Mouse (Mus musculus): ENCODE data around the gene Gas2l1. TPM values are rescaled to one million over a fixed set of nuclear protein-coding genes. Genes with fewer than 3 reads are reported as not detected.

Gene Gas2l1
- polyA plus RNA-seq, 1 experiment from 2014 or later: 22.9 TPM

DNA sequence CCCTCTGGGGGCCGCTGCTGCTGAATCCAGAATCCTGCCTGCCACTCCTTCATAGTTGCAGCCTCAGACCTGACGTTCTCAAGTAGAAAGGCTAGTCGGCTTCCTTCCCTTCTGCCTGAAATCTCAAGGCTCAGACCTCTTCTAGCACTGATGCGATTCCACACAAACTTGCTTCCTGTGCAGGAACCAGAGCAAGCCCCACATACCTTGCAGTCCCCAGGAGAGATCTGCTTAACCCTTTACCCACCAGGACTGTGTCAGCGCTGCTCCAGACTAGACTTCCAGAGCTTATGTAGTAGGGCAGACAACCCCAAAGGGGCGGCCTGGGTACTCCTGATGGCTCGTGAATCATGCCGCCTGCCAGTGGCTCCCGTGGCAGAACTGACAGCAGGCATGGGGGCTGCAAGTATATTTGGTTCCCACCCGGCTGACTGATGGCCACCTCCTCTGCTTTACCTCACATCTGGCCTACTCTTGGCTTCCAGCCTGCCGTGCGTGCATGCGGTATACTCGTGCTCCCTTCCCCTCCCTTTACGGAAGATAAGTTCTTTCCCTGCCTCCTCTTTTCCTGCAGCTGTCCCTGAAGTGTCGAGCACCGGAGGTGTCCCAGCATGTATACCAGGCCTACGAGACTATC lies 23.9 kb downstream of the Gas2l1 start:
- 65% methylated on average over 18 of the region's 18 CpGs for WGBS
- peaks cover 30% of the 10 kb centered on the region; the same call in 1 of the 2 replicates for H3K36me3 ChIP-seq (ENCODE audit: control insufficient read depth, insufficient read depth, low read length)
- H3K9ac ChIP-seq (replicated peaks; ENCODE audit: low read depth, low read length): no peak overlapping the region
- H3K4me2 ChIP-seq (replicated peaks; ENCODE audit: low read depth, low read length): no peak overlapping the region
- H3K4me3 ChIP-seq (ENCODE audit: low read depth, low read length): no peak overlapping the region
- no peak overlapping the region for H3K27ac ChIP-seq (ENCODE audit: low read length)
- no peaks in the 10 kb centered on the region for H3K4me1 ChIP-seq (ENCODE audit: control insufficient read depth, insufficient read depth, low read length)
- no peaks in the 10 kb centered on the region for H3K27me3 ChIP-seq (ENCODE audit: control insufficient read depth, insufficient read depth, low read length)
- ATAC-seq (ENCODE audit: insufficient number of reproducible peaks, insufficient read depth, low FRiP score, low read depth): no peak
- no peaks in the 10 kb centered on the region for H3K9me3 ChIP-seq (ENCODE audit: control insufficient read depth, low read depth, low read length)

DNA sequence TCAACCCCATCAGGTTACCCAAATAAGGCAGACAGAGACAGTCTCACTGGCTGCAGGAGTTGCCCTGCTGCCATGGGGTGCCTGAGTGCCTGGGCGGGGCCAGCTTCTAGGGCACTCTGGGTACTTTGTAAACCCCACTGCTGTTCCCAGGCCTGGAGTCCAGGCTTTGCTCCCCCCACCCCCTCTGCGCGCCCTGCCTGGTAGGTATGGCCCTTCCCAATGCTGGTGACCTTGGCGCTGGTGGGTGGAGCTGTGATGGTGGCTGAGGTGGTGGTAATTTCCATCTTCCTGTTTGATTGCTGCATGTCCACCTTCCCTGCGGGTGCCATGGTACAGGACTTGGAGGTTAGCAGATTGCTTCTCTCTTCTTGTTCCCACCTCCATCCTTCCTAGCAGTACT lies 24.5 kb downstream of the Gas2l1 start:
- Histone ChIP-seq H3K4me3 (ENCODE audit: low read depth, low read length) (no peak overlapping the region), H3K4me2 (replicated peaks; ENCODE audit: low read depth, low read length) (no peak overlapping the region), H3K9ac (replicated peaks; ENCODE audit: low read depth, low read length) (no peak overlapping the region), H3K36me3 (ENCODE audit: control insufficient read depth, insufficient read depth, low read length) (peaks cover 37% of the 10 kb centered on the region; the same call in 1 of the 2 replicates), H3K4me1 (ENCODE audit: control insufficient read depth, insufficient read depth, low read length) (no peaks in the 10 kb centered on the region), H3K9me3 (ENCODE audit: control insufficient read depth, low read depth, low read length) (no peaks in the 10 kb centered on the region), H3K27me3 (ENCODE audit: control insufficient read depth, insufficient read depth, low read length) (no peaks in the 10 kb centered on the region), H3K27ac (ENCODE audit: low read length) (no peak overlapping the region)
- WGBS: 91% methylated on average over 5 of the region's 5 CpGs
- ATAC-seq (ENCODE audit: insufficient number of reproducible peaks, insufficient read depth, low FRiP score, low read depth): no peak

DNA sequence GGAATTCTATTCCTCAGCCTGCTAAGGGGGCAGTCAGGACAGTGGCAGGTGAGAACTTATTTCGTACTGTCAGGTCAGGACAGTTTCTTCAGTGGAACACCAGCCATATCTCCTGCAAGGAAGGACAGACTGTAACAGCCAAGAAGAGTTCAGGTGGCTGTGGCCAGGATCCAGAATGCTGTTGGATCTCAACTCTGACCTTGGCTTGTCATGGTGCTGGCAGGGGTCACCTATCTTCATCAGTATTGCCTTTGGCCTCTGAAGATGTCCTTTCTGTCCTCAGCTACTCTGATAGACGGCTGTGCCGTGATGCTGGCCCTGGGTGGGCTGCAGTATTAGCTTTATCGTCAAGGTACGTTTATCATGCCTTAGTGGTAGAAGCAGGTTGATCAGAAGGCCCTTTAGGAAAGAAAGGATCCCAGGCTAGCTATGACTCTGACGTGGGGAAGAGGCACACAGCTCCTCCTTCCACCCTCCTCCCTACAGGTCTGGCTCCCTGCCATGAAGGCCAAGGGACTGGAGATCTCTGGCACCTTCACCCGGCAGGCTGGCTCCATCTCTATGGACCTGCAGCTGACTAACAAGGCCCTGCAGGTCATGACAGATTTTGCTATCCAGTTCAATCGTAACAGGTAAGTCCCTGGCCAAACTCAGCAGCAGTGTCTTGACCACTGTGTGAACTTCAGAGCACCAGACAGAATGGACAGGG lies 27.8 kb downstream of the Gas2l1 start:
- Histone ChIP-seq H3K27me3 (ENCODE audit: control insufficient read depth, insufficient read depth, low read length) (no peaks in the 10 kb centered on the region), H3K9me3 (ENCODE audit: control insufficient read depth, low read depth, low read length) (no peaks in the 10 kb centered on the region), H3K9ac (replicated peaks; ENCODE audit: low read depth, low read length) (no peak overlapping the region), H3K4me2 (replicated peaks; ENCODE audit: low read depth, low read length) (no peak overlapping the region), H3K4me3 (ENCODE audit: low read depth, low read length) (no peak overlapping the region), H3K36me3 (ENCODE audit: control insufficient read depth, insufficient read depth, low read length) (peaks cover 48% of the 10 kb centered on the region; the same call in 1 of the 2 replicates), H3K27ac (ENCODE audit: low read length) (no peak overlapping the region), H3K4me1 (ENCODE audit: control insufficient read depth, insufficient read depth, low read length) (no peaks in the 10 kb centered on the region)
- ATAC-seq (ENCODE audit: insufficient number of reproducible peaks, insufficient read depth, low FRiP score, low read depth): no peak
- WGBS: 85% methylated on average over 8 of the region's 8 CpGs

DNA sequence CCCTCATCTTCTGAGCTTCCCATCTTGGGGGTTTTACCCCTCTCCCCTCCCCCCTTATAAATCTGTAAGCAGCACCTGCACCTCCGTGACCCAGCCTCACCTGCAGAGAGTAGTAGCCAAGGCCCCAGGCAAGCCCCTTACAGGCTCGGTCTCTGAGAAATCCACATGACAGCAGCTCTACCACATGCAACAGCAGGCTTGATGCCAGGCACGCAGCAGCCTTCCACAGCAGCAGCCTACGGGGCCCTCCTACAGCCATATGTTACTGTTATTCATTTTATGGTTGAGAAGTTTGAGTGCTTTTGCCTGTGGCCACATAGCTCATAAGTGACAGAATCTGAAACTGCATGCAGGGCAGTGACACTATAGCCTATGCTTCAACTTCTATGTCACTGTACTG lies 29.7 kb downstream of the Gas2l1 start:
- Histone ChIP-seq H3K9me3 (ENCODE audit: control insufficient read depth, low read depth, low read length) (no peaks in the 10 kb centered on the region), H3K27me3 (ENCODE audit: control insufficient read depth, insufficient read depth, low read length) (no peaks in the 10 kb centered on the region), H3K4me2 (replicated peaks; ENCODE audit: low read depth, low read length) (no peak overlapping the region), H3K36me3 (ENCODE audit: control insufficient read depth, insufficient read depth, low read length) (peaks cover 50% of the 10 kb centered on the region), H3K4me1 (ENCODE audit: control insufficient read depth, insufficient read depth, low read length) (no peaks in the 10 kb centered on the region), H3K27ac (ENCODE audit: low read length) (no peak overlapping the region), H3K9ac (replicated peaks; ENCODE audit: low read depth, low read length) (no peak overlapping the region), H3K4me3 (ENCODE audit: low read depth, low read length) (no peak overlapping the region)
- no peak for ATAC-seq (ENCODE audit: insufficient number of reproducible peaks, insufficient read depth, low FRiP score, low read depth)
- 87% methylated on average over 4 of the region's 4 CpGs for WGBS

DNA sequence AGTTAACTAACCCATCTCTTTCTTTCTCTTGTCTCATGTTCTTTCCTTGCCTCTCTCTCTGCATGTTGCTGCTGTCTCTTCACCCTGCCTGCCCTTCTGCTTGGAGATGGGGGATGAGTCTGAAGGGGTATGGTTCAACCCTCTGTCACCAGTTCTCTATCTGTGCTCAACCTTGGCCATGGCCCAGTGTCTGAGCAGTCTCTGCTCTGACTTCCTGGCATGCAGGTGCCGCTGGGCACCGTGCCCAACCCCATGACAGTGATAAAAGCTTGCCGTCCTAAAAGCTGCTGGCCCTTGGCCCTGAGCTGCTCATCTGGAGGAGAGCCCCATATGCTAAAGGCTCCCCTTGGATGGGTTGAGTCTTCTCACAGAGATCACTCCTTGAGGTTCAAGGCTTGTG lies 32.0 kb downstream of the Gas2l1 start:
- H3K4me1 ChIP-seq (ENCODE audit: control insufficient read depth, insufficient read depth, low read length): no peaks in the 10 kb centered on the region
- H3K4me3 ChIP-seq (ENCODE audit: low read depth, low read length): no peak overlapping the region
- no peaks in the 10 kb centered on the region for H3K9me3 ChIP-seq (ENCODE audit: control insufficient read depth, low read depth, low read length)
- H3K36me3 ChIP-seq (ENCODE audit: control insufficient read depth, insufficient read depth, low read length): peaks cover 54% of the 10 kb centered on the region
- no peak for ATAC-seq (ENCODE audit: insufficient number of reproducible peaks, insufficient read depth, low FRiP score, low read depth)
- no peak overlapping the region for H3K27ac ChIP-seq (ENCODE audit: low read length)
- no peak overlapping the region for H3K9ac ChIP-seq (replicated peaks; ENCODE audit: low read depth, low read length)
- no peak overlapping the region for H3K4me2 ChIP-seq (replicated peaks; ENCODE audit: low read depth, low read length)
- WGBS: 90% methylated on average over 3 of the region's 3 CpGs
- no peaks in the 10 kb centered on the region for H3K27me3 ChIP-seq (ENCODE audit: control insufficient read depth, insufficient read depth, low read length)

DNA sequence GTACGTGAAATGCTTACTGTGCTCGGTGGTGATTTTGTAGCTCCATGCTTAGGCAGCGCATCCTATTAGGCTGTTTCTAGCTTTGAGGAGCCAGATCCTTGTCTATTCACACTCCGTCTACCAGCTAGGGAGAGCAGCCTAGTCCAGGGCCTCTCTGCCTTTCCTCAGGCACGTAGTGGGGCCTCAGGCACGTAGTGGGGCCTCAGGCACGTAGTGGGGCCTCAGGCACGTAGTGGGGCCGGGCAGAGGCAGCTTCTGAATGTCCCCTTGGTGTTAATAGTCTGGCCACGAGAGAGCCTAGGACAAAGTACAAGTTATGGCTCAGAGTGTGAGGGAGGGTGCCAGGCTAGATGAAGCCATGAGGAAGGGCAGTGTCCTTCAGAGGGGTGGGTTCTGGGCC lies 32.4 kb downstream of the Gas2l1 start:
- Histone ChIP-seq H3K9me3 (ENCODE audit: control insufficient read depth, low read depth, low read length) (no peaks in the 10 kb centered on the region), H3K4me1 (ENCODE audit: control insufficient read depth, insufficient read depth, low read length) (no peaks in the 10 kb centered on the region), H3K36me3 (ENCODE audit: control insufficient read depth, insufficient read depth, low read length) (peaks cover 49% of the 10 kb centered on the region), H3K9ac (replicated peaks; ENCODE audit: low read depth, low read length) (no peak overlapping the region), H3K4me3 (ENCODE audit: low read depth, low read length) (no peak overlapping the region), H3K27me3 (ENCODE audit: control insufficient read depth, insufficient read depth, low read length) (no peaks in the 10 kb centered on the region), H3K27ac (ENCODE audit: low read length) (no peak overlapping the region), H3K4me2 (replicated peaks; ENCODE audit: low read depth, low read length) (no peak overlapping the region)
- WGBS: 89% methylated on average over 10 of the region's 10 CpGs
- ATAC-seq (ENCODE audit: insufficient number of reproducible peaks, insufficient read depth, low FRiP score, low read depth): no peak

DNA sequence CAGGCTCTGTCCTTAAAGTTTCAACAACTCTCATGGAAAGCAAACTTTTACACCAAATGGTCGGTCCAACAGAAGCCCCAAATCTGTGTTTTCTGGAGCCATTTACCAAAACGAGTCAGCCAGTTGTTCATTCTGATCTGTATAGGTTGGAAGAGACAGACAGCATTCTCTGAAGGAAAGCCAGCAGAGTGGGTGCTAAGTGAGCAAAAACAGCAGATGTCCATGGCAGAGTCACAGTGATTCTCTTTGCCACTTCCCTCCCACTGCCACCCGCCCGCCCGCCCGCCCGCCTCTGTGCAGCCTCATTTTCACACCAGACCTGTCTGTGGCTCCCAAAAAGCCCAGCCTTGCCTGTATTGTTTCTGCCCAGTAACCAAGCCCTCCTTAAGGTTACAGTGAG lies 36.9 kb downstream of the Gas2l1 start:
- 95% methylated on average over 7 of the region's 7 CpGs for WGBS
- Histone ChIP-seq H3K4me2 (replicated peaks; ENCODE audit: low read depth, low read length) (no peak overlapping the region), H3K27ac (ENCODE audit: low read length) (no peak overlapping the region), H3K4me3 (ENCODE audit: low read depth, low read length) (no peak overlapping the region), H3K9ac (replicated peaks; ENCODE audit: low read depth, low read length) (no peak overlapping the region), H3K27me3 (ENCODE audit: control insufficient read depth, insufficient read depth, low read length) (no peaks in the 10 kb centered on the region), H3K9me3 (ENCODE audit: control insufficient read depth, low read depth, low read length) (no peaks in the 10 kb centered on the region), H3K4me1 (ENCODE audit: control insufficient read depth, insufficient read depth, low read length) (no peaks in the 10 kb centered on the region), H3K36me3 (ENCODE audit: control insufficient read depth, insufficient read depth, low read length) (peaks cover 50% of the 10 kb centered on the region)
- ATAC-seq (ENCODE audit: insufficient number of reproducible peaks, insufficient read depth, low FRiP score, low read depth): no peak

GRCm38 (mm10) chr11:5025108-5025507 lies 40.0 kb downstream of the Gas2l1 start:
- no peaks in the 10 kb centered on the region for H3K4me1 ChIP-seq (ENCODE audit: control insufficient read depth, insufficient read depth, low read length)
- no peak for ATAC-seq (ENCODE audit: insufficient number of reproducible peaks, insufficient read depth, low FRiP score, low read depth)
- H3K4me3 ChIP-seq (ENCODE audit: low read depth, low read length): no peak overlapping the region
- H3K27me3 ChIP-seq (ENCODE audit: control insufficient read depth, insufficient read depth, low read length): no peaks in the 10 kb centered on the region
- H3K9ac ChIP-seq (replicated peaks; ENCODE audit: low read depth, low read length): no peak overlapping the region
- WGBS: 100% methylated on average over 1 of the region's 1 CpGs
- no peaks in the 10 kb centered on the region for H3K9me3 ChIP-seq (ENCODE audit: control insufficient read depth, low read depth, low read length)
- peaks cover 41% of the 10 kb centered on the region for H3K36me3 ChIP-seq (ENCODE audit: control insufficient read depth, insufficient read depth, low read length)
- H3K4me2 ChIP-seq (replicated peaks; ENCODE audit: low read depth, low read length): no peak overlapping the region
- H3K27ac ChIP-seq (ENCODE audit: low read length): no peak overlapping the region
